Mouse (Mus musculus) embryonic fibroblast, embryonic 13.5 days (primary cell): ENCODE data around the gene Plxdc2.

Source experiments
- CTCF ChIP-seq: IDR thresholded peaks from 2 replicates; pipeline ENCODE4 v1.5.1; 2011; ENCODE audit warnings: mild to moderate bottlenecking, control low read depth, low read length, moderate library complexity, borderline replicate concordance; ENCODE audit not compliant: insufficient read depth
- POLR2A ChIP-seq: IDR thresholded peaks from 2 replicates; pipeline ENCODE4 v1.6.1; 2011; ENCODE audit warnings: low read depth, mild to moderate bottlenecking, control low read depth, low read length, moderate library complexity

DNA sequence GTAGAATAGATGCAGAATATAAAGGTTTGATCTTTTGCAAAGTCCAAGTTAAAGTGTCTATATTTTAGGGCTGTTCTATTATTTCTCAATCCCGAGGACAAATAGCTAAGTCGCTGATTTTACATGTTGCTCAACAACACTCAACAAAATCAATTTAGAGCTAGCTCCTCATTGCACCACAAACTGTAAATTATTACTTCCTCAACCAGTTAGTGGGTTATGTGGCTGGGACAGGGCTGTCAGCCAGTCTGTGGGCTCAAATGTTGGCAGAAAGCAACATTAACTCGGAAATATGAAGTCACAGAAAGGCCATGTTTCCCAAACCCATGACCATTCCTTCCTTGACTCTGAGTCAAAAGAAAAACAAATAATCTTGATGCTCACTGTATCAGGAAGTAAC, 135.1 kb downstream of the Plxdc2 start:
- TF ChIP-seq CTCF (no peak), POLR2A (no peak)
